Mouse (Mus musculus): ENCODE results near the gene Dennd1a.
A peak's percentile ranks its signal among the peaks of the same experiment; 100 is the strongest.
"Not testable (repeated sequence)": the region's sequence is repeated elsewhere in the genome, so short reads cannot be mapped to it uniquely, and the experiment has no call there.

Dennd1a gene

DNA sequence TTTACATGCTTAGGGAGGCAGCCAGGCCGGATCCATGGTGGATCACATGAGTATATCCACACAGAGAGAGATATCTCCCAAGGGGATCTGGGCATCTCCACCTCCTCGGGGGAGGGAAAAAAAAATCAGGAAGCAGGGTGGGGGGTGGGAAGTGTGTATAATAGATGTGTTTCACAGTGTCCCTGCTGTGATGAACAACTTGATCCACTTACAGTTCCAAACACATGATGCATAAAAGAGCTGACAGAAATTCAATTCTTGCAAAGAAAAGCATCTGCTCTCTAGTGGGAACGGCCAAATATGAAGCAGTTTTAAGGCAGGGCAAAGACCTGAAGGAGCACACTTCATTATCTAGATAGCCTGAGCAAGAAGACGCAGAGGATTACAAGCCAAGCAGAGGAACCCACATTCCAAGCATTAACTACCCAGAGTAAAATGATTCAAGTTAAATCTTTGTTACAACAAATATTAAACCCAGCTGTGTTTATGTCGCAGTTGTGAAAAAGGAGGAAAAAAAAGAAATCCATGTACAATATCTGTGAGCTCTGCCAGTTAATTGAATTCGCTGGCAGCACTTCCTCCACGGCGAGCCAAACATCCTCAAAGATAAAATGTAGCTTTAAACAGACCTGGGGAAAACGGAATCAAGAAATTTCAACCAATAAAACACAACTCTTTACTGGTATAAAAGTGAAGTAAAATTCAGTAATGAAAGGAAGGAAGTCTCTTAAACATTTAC is 341.4 kb downstream of the Dennd1a start:
- no peak for DNase-seq

DNA sequence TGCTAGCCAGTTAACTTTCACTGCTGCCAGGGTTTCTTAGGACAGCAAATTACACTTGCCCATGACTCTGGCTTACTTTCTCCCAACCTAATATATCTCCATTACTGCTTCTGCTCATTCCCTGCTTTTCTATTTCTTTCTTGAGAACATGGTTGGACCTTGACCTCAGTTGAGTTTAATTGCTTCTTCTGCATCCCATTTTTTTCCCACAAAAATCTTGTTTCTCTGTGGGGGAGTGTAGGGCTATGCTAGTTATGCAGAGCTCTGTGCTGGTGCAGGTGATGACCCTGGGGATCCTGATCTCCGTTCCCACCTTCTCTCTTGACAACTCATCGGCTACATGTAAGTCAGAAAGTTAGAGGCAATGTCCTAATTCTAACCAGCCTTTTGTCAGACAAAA is 344.3 kb downstream of the Dennd1a start:
- no peak for DNase-seq

DNA sequence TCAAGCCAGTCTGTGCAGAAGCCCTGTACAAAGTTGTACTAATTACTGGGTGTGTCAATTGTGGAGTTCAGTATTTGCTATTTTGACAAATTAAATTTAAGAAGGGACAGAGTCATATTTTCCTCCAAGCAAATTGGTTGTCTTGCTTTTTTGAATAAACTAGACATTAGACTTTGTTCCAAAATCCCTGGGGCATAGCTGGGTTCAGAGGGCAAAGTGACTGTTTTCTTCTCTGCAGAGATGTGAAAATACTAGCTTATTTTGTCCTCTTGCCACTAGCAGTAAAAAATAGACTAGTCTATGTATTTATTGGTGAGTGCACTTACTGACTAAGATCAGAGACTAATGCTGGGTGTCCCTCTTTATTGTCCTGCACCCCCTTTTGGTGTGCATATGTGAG is 345.4 kb downstream of the Dennd1a start:
- no peak for DNase-seq

GRCm38 (mm10) chr2:37940845-37941361 is 346.3 kb downstream of the Dennd1a start:
- DNase-seq, result no peak

- no peak for DNase-seq
These were observed 347.2 kb downstream of the Dennd1a start for GRCm38 (mm10) chr2:37939997-37940396.

- DNase-seq, result not testable (repeated sequence)
These were observed 350.3 kb downstream of the Dennd1a start for GRCm38 (mm10) chr2:37936922-37937321.

DNA sequence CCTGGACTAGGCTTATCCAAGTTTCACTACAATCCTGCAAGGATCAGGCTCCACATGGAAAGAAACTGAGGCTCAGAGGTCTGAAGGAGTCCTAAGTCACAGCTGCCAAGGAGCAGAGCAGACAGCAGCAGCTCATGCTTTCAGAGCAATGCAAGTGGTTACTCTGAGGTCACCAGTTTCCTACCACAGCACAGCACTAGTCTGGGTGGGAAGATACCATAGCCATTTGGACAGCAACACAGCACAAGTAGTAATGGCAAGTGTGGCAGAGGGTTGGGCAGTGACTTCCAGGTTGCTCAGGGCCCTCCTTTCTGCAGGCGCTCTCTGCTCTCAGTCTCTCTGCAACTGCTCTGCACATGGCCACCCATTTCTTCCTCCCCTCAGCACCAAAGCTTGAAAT is 354.9 kb downstream of the Dennd1a start:
- DNase-seq, result no peak

- DNase-seq, result no peak
These were observed 355.9 kb downstream of the Dennd1a start for GRCm38 (mm10) chr2:37931018-37931930.

DNA sequence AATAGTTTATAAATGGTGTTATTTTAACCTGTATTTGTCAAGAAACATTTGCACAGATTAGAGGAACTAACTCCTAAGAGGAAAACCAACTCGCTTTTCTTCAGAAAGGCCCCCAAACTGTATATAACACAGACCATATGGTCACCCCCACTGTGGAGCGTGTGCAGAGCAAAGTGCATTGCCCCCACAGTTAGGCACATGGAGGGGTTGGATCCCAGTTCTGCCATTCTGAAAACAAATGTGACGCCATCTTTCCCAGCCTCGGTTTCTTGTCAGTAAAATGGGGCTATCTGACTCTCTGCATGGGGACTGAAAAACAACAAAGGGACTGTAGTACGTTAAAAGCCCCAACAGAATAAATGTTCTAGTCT is 361.1 kb downstream of the Dennd1a start:
- no peak for DNase-seq

DNA sequence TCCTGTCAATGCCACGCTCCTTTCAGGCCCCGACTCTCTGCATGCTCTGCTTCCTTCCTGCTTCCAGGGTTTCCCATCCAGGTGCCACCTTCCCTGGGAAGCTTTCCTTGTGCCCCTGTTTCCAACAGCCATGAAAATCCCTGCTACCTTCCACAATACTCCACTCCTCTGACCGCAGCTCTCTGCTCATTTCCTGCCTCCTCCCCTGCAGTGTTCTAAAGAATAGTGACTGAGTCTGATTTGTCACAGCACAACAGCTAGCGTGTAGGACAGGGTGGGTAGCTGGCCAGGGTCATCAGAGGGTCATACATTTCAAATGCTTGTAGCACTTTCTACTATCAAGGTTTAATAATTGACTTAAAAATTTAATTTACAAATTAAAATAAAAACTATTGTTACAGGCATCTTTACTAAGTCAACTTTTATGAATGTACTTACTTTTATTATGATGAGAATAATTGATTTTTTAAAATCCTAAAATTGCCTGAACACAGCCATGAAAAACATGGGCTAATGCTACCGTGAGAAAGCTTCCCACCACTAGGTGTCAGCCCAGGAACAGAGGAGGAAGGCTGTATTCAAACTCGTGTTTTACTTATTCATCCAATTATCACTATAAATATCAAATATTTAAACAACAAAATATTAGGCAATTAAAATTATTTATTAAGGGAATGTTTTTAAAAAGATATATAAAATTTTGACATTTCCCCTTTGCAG is 361.6 kb downstream of the Dennd1a start:
- peak; percentile 79 for DNase-seq

DNA sequence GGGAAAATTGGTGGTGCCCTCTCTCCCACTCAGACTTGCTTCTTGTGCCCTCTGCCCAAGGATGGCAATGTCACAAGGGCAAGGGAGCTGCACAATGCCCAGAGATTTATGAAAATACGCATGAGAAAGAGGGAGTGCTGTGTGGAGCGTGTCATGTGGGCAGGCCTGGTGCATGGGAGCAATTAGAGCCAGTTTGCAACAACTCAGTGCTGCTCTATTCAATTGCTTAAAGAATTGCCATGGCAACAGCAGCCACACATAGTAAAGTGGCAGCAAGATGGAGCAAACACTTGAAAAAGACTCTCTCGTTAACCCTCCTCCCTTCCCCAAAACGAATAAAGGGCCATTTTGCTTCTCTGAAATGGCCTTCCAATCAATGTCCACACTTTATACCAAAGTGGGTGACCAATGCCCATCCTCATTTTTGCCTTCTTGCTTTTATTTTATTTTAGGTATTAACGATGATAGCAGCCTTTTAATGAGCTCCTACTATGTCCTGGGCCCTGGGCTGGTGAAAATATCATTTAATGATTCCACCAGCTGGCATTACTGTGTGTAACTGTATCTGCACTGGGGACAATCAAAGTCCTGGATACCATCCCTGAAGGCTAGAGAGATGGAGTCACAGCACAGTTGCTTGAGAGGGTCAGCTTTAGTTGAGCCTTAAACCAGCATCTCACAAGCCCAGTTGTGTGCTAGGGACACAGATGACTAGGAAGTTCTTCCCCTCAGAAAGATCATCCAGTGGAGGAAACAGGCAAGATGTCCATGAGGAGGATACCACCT is 378.3 kb downstream of the Dennd1a start:
- DNase-seq, result no peak

GRCm38 (mm10) chr2:37908296-37908695 is 378.9 kb downstream of the Dennd1a start:
- DNase-seq, result no peak

GRCm38 (mm10) chr2:37906261-37906660 is 380.9 kb downstream of the Dennd1a start:
- no peak for DNase-seq

GRCm38 (mm10) chr2:37903286-37903685 is 383.9 kb downstream of the Dennd1a start:
- no peak for DNase-seq

- DNase-seq, result no peak
These were observed 404.0 kb downstream of the Dennd1a start for GRCm38 (mm10) chr2:37883214-37883613.

DNA sequence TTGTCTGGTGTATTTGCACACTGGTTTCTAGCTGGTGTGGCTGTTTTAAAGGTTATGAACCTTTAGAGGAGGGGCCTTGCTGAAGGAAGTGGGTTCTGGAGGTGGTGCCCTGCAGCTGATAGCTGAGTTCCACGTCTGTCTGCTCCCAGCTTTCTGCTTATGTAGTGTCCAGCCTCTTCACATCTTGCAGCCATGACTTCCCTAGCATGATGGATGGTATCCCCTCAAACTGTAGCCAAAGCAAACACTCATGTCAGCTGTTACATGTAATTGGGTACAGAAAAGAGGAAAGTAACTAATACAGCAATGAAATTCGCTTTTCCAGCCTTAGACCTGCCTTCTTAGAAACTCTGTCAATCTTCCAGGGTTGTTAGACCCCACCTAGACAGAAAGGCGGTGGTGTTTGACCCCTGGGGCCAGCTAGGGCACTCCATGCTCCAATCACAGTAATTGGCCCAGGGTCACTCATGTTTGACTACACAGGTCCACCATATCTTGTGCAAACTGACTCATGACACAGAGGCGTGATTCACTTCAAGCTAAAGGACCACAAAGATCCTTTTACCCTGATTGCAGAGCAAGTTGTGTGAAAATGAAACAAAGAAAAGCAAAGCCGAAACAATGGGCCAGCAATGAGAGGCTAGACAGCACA is 405.8 kb downstream of the Dennd1a start:
- peak; percentile 47 for DNase-seq

DNA sequence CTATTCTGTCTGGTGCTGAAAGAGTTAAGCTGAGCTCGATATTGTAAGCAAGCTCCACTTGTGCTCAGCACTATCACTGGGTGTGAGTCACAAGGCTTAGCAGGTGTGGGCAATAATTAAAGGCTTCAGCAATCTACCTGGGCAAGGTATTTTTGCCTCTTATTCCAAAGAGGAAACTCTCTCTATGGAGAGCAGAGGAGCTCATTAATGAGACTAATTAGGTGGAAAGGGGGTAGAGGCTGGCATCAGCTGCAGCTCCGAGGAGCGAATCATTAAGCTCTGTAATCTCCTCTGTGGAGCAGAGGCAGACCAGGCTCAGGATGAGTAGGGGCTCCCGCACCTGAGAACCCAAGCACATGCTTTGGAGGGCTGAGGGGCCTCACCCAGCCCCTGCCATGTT is 407.5 kb downstream of the Dennd1a start:
- DNase-seq, result no peak

GRCm38 (mm10) chr2:37872791-37873190 is 414.4 kb downstream of the Dennd1a start:
- DNase-seq, result no peak

DNA sequence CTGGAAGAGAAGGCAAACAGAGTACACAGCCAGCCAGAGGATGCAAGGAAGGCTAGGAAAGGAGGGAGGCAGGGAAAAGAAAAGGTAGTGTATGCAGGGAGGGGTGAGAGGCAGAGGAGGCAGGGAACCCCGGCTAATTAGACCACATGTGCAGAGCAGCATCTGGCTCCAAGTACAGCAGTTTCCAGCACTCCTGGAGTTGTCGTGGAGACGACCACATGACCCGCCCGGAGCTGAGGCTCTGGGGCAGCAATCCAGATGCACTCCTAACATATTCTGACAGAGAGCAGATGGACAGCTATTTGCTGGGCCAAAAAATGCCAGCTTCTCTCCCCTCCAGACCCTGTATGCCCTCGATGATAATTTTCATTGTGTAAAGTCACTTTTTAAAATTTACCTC is 417.6 kb downstream of the Dennd1a start:
- DNase-seq, result no peak

DNA sequence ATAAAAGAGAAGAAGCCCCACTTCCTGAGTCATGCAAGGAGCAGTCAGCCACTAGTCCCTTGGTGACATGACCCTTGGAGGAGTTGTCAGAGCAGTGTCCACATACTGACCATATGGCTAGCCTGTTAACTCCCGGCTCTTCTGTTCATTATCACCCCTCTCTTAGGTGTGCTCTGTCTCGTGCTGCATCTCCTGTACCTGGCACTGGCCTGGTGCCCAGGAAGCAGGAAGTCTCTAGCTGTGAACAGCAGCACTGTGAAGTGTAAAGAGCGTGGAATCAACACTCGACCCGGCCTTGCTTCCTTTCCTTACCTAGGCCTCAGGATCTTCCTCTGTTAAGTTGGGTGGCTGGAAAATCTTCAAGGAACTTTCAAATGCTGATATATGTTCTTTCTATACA is 419.8 kb downstream of the Dennd1a start:
- no peak for DNase-seq

DNA sequence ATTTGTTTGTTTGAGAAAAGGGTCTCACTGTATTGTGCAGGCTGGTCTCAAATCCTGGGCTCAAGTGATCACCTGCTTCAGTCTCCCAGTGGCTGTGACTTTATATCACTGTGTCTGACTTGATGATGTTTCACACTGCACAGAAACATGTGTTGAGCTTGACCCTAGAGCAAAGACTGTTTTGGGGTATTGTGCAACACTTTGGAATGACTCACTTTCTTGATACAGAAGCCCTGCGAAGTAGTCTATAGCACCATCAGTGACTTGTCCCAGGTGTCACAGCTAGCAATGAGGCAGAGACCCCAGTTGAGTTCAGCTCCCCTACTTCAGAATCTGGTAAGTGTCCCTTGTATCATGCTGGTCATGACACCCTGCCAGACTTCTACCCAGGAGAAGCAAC is 429.7 kb downstream of the Dennd1a start:
- DNase-seq, result no peak

DNA sequence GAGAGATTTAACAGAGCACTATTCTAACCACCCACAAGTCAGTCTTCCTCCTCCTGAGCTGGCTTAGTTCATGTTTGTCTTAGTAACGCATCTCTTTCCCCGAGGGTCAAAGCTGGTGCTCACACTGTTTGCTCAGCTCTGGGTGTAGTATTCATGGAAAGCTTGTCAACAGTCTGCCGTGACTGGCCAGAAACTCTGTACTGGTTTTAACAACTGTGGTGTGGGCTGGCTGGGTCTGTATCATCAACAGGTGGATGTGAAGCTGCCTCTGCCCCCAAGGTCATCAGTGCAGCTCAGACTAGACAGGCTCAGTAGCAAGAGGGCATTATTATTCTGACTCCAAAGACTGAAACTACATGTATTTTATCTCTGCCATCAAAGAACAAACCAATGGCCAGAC is 430.2 kb downstream of the Dennd1a start:
- DNase-seq, result no peak
